Mouse (Mus musculus) intestine, embryonic 16.5 days (tissue): ENCODE results near the gene Wnt5b. TPM values are rescaled to one million over a fixed set of nuclear protein-coding genes. Genes with fewer than 3 reads are reported as not detected.
"Not testable (repeated sequence)": the region's sequence is repeated elsewhere in the genome, so short reads cannot be mapped to it uniquely, and the experiment has no call there.

ENCODE experiments used
- ATAC-seq: fragments of 200-750 bp; cut with Nextera tagmentation; 2 replicates; pipeline ENCODE4 v1.8.0; 2017; ENCODE audit warnings: moderate TSS enrichment, moderate library complexity
- H3K27ac ChIP-seq: fragments of 300-500 bp; sonication (generic); 2 replicates; pipeline ENCODE4 v1.5.1; 2014; ENCODE audit warnings: mild to moderate bottlenecking, low read length
- H3K27me3 ChIP-seq: fragments of 300-500 bp; sonication (generic); replicated peaks from 2 replicates; pipeline ENCODE4 v1.6.1; 2014; ENCODE audit warnings: low read length, control low read depth, mixed read lengths; ENCODE audit not compliant: control insufficient read depth, insufficient read depth
- H3K36me3 ChIP-seq: fragments of 300-500 bp; sonication (generic); 2 replicates; pipeline ENCODE4 v1.6.1; 2014; ENCODE audit warnings: low read length, control low read depth; ENCODE audit not compliant: control insufficient read depth, insufficient read depth
- H3K4me1 ChIP-seq: fragments of 300-500 bp; sonication (generic); 2 replicates; pipeline ENCODE4 v1.6.1; 2014; ENCODE audit warnings: low read length, control low read depth, mixed read lengths; ENCODE audit not compliant: control insufficient read depth, insufficient read depth
- H3K4me2 ChIP-seq: fragments of 300-500 bp; sonication (generic); 2 replicates; pipeline ENCODE4 v1.6.1; 2014; ENCODE audit warnings: low read depth, low read length, control low read depth
- H3K4me3 ChIP-seq: fragments of 300-500 bp; sonication (generic); 2 replicates; pipeline ENCODE4 v1.5.1; 2014; ENCODE audit warnings: mild to moderate bottlenecking, low read length
- H3K9ac ChIP-seq: fragments of 300-500 bp; sonication (generic); 2 replicates; pipeline ENCODE4 v1.6.1; 2014; ENCODE audit warnings: low read depth, low read length
- H3K9me3 ChIP-seq: fragments of 300-500 bp; sonication (generic); 2 replicates; pipeline ENCODE4 v1.6.1; 2016; ENCODE audit warnings: low read length, control low read depth; ENCODE audit not compliant: control insufficient read depth
- WGBS: fragments of 180-500 bp; shearing (Covaris S2); extraction: QIAGEN DNeasy Blood & Tissue Kit; methylation state at CpG from one replicate; pipeline ENCODE4 v1.1.7; 2014; 5-methylcytosine and 5-hydroxymethylcytosine counted together
- polyA plus RNA-seq: library from polyadenylated mRNA; unstranded; fragments of >200 nt; fragmentation: Nextera tagmentation; extraction: Ambion mirVana; gene quantifications from 2 replicates; pipeline ENCODE4 v1.2.1, GENCODE M21; 2015

Gene Wnt5b
- polyA plus RNA-seq, 1 experiment from 2014 or later: 4.0 TPM

DNA sequence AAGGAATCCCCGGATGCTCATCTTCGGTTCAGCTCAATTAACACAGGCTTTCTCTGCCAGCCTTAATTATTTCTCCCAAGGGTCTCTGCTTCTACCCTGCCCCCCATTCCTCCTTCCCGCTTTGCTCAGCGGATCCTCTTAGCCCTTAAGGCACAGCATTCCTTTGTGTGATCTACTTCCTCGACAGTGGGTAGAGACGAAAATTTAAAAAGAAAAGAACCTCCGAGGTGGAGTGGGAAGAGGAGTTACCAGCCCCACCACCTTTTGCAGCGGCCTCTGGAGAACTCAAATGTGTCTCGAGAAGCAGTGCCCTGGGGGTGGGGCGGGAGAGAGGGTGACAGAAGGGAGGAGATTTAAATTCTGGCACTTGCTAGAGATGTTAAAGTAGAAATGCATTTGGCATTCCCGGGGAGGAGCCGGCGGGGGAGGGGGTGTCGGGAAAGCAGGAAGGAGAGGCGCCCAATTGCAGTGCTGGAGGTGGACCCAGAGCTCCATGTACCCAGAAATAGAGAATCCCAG is 92.1 kb downstream of the Wnt5b start:
- Histone ChIP-seq H3K4me1 (peaks cover 23% of the 10 kb centered on the region), H3K9me3 (no peaks in the 10 kb centered on the region), H3K4me3 (peak overlapping the region; percentile 36), H3K27ac (peak overlapping the region; percentile 61; the same call in 1 of the 2 replicates), H3K27me3 (no peaks in the 10 kb centered on the region), H3K36me3 (no peaks in the 10 kb centered on the region), H3K4me2 (peak overlapping the region; percentile 78), H3K9ac (peak overlapping the region; percentile 56)
- peak; percentile 31 for ATAC-seq
- WGBS: 8% methylated on average over 15 of the region's 15 CpGs

DNA sequence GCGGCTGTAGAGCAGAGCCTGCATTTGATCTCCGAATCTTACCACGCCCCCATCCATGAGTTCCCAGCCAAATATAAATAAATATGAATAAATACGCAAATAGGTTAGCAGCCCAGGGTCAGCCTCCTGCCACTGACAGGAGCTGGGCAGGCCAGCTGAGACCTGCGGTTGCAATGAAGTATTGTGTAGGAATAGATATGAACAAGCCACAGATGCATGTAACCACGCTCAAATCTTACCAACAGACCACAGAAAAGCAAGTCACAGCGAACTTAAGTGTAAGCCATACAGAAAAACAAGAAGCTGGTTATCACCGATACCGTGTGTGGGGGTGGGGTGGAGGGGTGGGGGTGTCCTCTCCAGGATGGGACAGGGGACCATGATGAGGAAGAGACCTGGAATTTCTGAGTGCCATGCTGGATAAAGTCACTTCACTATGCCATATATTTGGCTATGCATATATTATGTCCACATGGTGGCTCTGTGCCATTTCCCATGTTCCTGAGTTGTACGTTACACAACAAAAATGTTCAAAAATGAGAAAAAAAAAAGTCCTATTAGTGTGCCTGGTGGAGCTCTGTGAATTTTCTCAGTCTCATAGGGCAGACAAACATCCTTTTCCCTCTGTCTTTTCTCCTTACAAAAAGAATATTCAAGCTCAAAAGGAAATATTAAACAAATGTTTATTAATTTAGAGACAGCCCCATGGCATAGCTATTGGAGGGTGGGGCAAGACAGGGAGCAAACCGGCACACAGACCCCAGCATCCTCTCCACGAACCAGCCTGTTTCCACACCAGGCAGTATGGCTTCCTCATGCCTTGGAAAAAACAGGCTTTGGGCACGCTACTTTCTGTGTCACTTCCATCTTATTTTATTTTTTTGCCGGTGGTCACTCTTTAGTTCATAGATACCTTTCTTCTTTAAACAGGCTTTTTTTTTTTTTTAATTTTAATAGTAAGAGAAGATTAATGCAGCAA is 92.9 kb downstream of the Wnt5b start:
- H3K27ac ChIP-seq: no peak overlapping the region; the same call in 1 of the 2 replicates
- no peaks in the 10 kb centered on the region for H3K9me3 ChIP-seq
- peak overlapping the region; percentile 78 for H3K4me2 ChIP-seq
- ATAC-seq: no peak
- peaks cover 23% of the 10 kb centered on the region for H3K4me1 ChIP-seq
- H3K36me3 ChIP-seq: no peaks in the 10 kb centered on the region
- H3K4me3 ChIP-seq: peak overlapping the region; percentile 36; the same call in 1 of the 2 replicates
- WGBS: 37% methylated on average over 14 of the region's 14 CpGs
- H3K9ac ChIP-seq: 0 out of 2 replicates have a peak overlapping the region, but pooled peaks have one; percentile 56
- no peaks in the 10 kb centered on the region for H3K27me3 ChIP-seq

DNA sequence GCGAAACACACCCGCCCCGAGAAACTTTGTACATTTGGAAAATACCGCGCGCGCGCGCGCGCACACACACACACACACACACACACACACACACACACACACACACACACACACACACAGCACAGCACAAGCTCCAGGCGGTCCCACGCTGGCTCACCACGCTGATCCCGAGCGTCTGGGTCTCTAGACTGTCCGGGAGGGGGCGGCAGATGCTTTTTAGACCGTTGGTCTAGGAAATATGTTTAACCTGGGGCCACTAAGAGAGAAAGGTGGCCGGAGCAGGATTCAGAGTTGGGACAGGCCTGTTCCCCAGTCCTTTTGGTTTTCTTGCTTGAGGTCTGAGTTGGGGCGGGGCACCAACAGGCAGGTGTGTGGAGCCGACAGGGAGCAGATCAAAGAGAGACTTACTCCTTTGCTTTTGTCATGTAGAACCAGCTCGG is 95.1 kb downstream of the Wnt5b start:
- no peaks in the 10 kb centered on the region for H3K27me3 ChIP-seq
- 3% methylated on average over 23 of the region's 23 CpGs for WGBS
- peaks cover 23% of the 10 kb centered on the region for H3K4me1 ChIP-seq
- no peak overlapping the region for H3K27ac ChIP-seq
- ATAC-seq: peak; percentile 61
- peak overlapping the region; percentile 27 for H3K9ac ChIP-seq
- peak overlapping the region; percentile 38 for H3K4me3 ChIP-seq
- no peaks in the 10 kb centered on the region for H3K9me3 ChIP-seq
- peak overlapping the region; percentile 55 for H3K4me2 ChIP-seq
- no peaks in the 10 kb centered on the region for H3K36me3 ChIP-seq

DNA sequence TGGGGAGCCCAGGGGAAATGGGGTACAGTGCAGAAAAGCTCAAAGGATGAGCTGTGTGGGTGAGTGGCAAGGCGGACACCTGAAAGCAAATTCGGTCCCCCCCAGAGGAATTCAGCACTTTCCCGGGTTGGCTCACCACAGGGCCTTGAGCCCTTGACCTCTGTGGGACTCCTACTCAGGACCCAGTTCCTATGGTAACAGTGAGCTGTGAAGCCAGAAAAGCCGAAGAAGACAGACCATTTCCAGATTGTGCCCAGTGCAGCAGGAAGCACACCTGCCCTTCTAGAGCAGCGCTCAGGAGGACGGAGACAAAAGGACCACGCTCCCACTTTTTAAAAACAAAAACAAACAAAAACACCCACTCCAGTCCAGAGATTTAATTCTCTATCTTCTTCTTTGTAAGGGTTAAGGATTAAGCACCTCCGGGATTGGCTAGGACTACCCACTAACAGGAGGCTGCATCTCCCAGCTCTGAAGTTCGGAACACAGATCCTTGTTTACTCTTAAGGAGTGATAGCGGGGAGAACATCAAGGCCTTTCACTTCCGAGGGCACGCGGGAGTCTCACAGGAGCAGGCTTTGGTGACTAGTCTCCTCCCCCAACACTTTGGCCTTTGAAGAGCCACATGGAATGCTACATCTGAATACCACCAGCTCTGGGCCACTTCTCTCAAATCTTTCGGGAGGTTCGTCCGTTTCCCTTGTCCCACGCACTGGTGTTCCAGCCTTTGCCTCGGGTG is 95.7 kb downstream of the Wnt5b start:
- Histone ChIP-seq H3K27ac (no peak overlapping the region), H3K4me1 (peaks cover 29% of the 10 kb centered on the region), H3K27me3 (no peaks in the 10 kb centered on the region), H3K9me3 (no peaks in the 10 kb centered on the region), H3K4me2 (peak overlapping the region; percentile 55), H3K36me3 (no peaks in the 10 kb centered on the region), H3K4me3 (peak overlapping the region; percentile 38), H3K9ac (peak overlapping the region; percentile 27)
- ATAC-seq: peak; percentile 17
- WGBS: 13% methylated on average over 18 of the region's 18 CpGs

DNA sequence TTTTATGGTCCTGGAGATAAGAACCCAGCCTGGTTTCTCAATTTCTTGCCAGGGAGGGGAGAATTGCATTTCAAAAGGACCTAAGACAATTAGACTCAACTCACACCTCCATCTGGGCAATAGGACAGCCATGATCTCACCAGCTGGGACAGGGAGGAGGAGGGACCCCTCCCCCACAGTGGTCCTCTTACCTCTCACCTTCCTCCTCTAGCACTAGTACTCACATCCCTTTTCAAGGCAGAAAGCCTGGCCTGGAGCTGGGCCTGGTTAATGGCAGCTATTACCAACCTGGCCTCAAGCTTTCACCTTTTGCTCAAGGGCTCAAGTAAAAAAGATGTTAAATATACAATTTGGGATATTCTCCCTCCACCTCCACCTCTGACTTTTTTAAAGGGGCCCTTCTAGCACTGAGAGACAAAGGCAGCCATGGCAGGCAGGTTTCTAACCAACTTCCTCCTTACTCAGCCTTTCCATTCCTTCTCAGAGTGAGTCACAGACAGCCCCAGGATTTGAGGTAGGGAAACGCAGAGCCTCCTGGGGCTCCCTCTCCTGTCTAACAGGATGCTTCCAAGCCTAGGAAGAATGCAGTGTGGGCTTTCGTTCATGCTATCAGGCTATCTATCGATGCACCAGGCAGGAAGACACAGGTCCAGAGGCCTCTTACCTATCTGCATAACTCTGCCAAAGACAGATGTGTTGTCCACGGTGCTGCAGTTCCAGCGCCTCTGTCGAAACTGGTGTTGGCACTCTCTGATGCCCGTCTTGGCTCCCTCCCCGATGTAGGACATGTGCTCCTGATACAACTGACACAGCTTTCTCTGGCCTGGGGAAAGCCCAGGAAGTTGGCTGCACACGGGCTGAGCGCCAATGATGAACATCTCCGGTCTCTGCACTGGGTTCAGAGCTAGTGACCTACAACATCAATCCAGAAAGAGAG is 98.2 kb downstream of the Wnt5b start:
- no peak for ATAC-seq
- Histone ChIP-seq H3K9ac (no peak overlapping the region), H3K27ac (no peak overlapping the region)

DNA sequence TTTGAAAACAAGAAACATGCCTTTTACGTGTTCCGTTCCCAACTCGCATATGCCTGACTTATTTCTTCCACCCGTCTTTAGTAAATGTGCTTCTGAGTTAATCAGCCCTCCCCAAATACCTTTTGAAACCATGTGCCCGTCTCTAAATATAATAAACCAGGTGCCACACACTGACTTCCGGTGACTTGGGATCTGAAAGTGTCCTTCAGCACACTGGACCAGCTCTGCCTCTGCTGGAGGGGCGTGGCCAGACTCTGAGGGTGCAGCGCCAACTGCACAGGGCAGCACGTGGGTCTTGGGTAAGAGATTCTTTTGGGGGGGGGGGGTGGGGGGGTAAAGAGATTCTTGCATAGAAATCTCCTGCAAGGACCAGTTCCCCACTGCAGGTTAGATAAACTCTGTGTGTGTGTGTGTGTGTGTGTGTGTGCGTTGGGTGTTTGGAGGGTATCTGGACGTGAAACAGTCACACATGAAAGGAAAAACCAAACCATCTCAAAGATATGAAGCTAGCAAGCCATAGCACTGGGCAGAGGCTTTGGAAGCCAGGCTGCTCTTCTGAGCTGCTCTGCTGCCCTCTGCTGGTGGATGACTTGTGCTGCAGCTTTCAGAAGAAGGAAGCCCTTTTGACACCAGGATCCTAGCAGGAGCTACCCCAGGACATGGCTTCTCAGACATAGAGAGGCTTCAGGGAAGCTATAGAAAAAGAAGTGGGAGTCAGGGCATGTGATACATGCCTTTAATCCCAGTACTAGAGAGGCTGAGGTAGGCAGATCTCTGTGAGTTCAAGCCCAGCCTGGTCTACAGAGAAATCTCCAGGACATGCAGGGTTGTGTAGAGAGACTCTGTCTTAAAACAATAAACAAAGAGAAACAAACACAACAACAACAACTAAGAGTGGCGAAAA is 100.2 kb downstream of the Wnt5b start:
- H3K4me3 ChIP-seq: no peak overlapping the region
- no peaks in the 10 kb centered on the region for H3K9me3 ChIP-seq
- peak overlapping the region; percentile 45 for H3K27ac ChIP-seq
- peak; percentile 85 for ATAC-seq
- H3K27me3 ChIP-seq: no peaks in the 10 kb centered on the region
- peaks cover 12% of the 10 kb centered on the region for H3K4me1 ChIP-seq
- H3K4me2 ChIP-seq: peak overlapping the region; percentile 17; the same call in 1 of the 2 replicates
- 33% methylated on average over 12 of the region's 12 CpGs for WGBS
- no peaks in the 10 kb centered on the region for H3K36me3 ChIP-seq
- no peak overlapping the region for H3K9ac ChIP-seq

More for the DNA sequence above, 98.2 kb downstream of the Wnt5b start:
- Histone ChIP-seq H3K9me3 (no peaks in the 10 kb centered on the region), H3K27me3 (no peaks in the 10 kb centered on the region), H3K36me3 (no peaks in the 10 kb centered on the region), H3K4me3 (no peak overlapping the region), H3K4me2 (no peak overlapping the region), H3K4me1 (peaks cover 21% of the 10 kb centered on the region)
- 64% methylated on average over 11 of the region's 11 CpGs for WGBS

DNA sequence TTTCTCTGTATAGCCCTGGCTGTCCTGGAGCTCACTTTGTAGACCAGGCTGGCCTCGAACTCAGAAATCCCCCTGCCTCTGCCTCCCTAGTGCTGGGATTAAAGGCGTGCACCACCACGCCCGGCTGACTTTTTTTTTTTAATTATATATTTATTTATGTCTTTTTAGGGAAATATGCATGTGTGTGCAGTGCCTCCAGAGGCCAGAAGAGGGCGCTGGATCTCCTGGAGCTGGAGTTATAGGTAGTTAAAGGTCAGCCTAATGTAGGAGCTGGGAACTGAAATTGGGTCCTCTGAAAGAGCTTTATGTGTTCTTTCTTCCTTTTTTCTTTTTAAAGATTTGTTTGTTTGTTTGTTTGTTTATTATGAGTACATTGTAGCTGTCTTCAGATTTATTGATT is 101.4 kb downstream of the Wnt5b start:
- not testable (repeated sequence) for H3K4me3 ChIP-seq, H3K9me3 ChIP-seq, H3K36me3 ChIP-seq, ATAC-seq, H3K4me1 ChIP-seq, H3K4me2 ChIP-seq, H3K27ac ChIP-seq, H3K9ac ChIP-seq, H3K27me3 ChIP-seq
- 79% methylated on average over 5 of the region's 5 CpGs for WGBS
